Mouse (Mus musculus) thymus, adult 2 months (tissue): ENCODE data around the gene Cpsf2.
A peak's percentile ranks its signal among the peaks of the same experiment; 100 is the strongest.

Experiments used
- CTCF ChIP-seq: fragments of 200-500 bp; IDR thresholded peaks from 2 replicates; pipeline ENCODE4 v1.5.1; 2012; ENCODE audit warnings: mild to moderate bottlenecking, control low read depth, low read length, moderate library complexity, borderline replicate concordance; ENCODE audit not compliant: control insufficient read depth, poor library complexity, insufficient read depth; ENCODE audit errors: extremely low read depth
- POLR2A ChIP-seq: fragments of 200-500 bp; IDR thresholded peaks from 2 replicates; pipeline ENCODE4 v1.6.1; 2012; ENCODE audit warnings: mild to moderate bottlenecking, low read length, control low read depth, moderate library complexity; ENCODE audit not compliant: control insufficient read depth, poor library complexity, insufficient read depth; ENCODE audit errors: extremely low read depth

DNA sequence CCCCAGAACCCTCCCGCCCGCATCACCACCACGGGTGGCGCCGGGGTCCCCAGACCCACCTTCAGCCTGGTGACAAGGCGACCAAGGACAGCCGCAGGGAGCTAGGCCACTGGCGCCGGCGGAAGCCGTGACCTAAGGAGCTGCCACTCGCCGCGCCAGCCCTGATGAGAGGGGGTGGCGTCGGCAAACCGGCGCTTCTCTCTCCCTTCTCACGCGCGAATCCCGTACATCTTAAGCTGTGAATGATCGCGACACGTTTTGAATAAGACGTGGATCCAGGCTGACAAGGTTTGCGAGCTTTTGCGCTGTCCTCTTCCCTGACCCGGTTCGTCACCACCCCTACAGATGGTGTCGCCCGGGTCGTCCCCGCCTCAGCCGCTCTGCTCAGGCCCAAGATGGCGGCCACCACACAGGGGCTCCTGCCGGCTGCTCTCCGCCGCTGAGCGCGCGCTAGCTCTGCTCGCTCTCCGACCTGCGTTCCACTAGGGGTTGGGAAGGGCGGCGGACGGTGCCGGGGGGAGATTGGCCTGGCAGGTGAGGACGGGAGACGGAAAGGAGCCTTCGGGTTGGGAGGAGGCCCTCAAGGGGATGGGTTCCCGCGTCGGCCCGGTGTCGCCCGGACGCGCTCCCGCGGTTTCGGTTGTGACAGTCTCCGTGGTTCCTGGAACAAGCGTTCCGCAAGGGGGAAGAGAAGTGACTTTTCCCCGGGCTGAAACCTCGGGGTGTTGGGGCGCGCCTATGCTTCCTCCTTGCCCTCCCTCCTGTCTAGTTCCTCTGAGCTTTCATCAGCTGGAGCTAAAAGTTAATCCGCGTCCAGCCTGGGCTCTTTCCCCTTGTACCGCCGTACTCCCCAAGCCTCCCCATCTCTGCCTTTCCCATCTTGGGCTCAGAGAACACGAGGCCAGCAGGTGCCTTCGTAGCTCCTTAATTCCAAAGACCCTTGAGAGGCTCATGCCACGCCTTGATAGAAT, at the start of gene Cpsf2:
- TF ChIP-seq CTCF (no peak), POLR2A (peak; percentile 70)
